Mouse (Mus musculus) intestine, postnatal 0 days (tissue): ENCODE measurements around the gene Rnf166. TPM values are rescaled to one million over a fixed set of nuclear protein-coding genes. Genes with fewer than 3 reads are reported as not detected.

Source experiments
- ATAC-seq: fragments of 200-750 bp; cut with Nextera tagmentation; 2 replicates; pipeline ENCODE4 v1.8.0; 2017; ENCODE audit warnings: mild to moderate bottlenecking, moderate TSS enrichment, moderate library complexity
- H3K27ac ChIP-seq: fragments of 300-500 bp; sonication (generic); 2 replicates; pipeline ENCODE4 v1.5.1; 2014; ENCODE audit warnings: mild to moderate bottlenecking, low read depth, low read length, moderate library complexity
- H3K27me3 ChIP-seq: fragments of 300-500 bp; sonication (generic); replicated peaks from 2 replicates; pipeline ENCODE4 v1.6.1; 2014; ENCODE audit warnings: low read length, mixed read lengths; ENCODE audit not compliant: control insufficient read depth, insufficient read depth
- H3K36me3 ChIP-seq: fragments of 300-500 bp; sonication (generic); 2 replicates; pipeline ENCODE4 v1.6.1; 2014; ENCODE audit warnings: mild to moderate bottlenecking, moderate library complexity; ENCODE audit not compliant: control insufficient read depth, insufficient read depth
- H3K4me1 ChIP-seq: fragments of 300-500 bp; sonication (generic); replicated peaks from 2 replicates; pipeline ENCODE4 v1.6.1; 2014; ENCODE audit warnings: antibody characterized with exemption, low read length, mixed read lengths; ENCODE audit not compliant: control insufficient read depth, insufficient read depth
- H3K4me2 ChIP-seq: fragments of 300-500 bp; sonication (generic); replicated peaks from 2 replicates; pipeline ENCODE4 v1.6.1; 2014; ENCODE audit warnings: low read depth, mild to moderate bottlenecking, moderate library complexity
- H3K4me3 ChIP-seq: fragments of 300-500 bp; sonication (generic); 2 replicates; pipeline ENCODE4 v1.5.1; 2014; ENCODE audit warnings: low read depth, low read length
- H3K9ac ChIP-seq: fragments of 300-500 bp; sonication (generic); 2 replicates; pipeline ENCODE4 v1.6.1; 2014; ENCODE audit warnings: mild to moderate bottlenecking, low read depth, low read length
- H3K9me3 ChIP-seq: fragments of 300-500 bp; sonication (generic); 2 replicates; pipeline ENCODE4 v1.6.1; 2016; ENCODE audit warnings: mixed run types; ENCODE audit not compliant: control insufficient read depth
- CTCF ChIP-seq: sonication (generic); IDR thresholded peaks from 2 replicates; pipeline ENCODE4 v1.5.1; 2016; ENCODE audit warnings: low read depth, mild to moderate bottlenecking, control low read depth, antibody characterized with exemption, moderate library complexity
- WGBS: fragments of 180-500 bp; shearing (Covaris S2); extraction: QIAGEN DNeasy Blood & Tissue Kit; methylation state at CpG from one replicate; pipeline ENCODE4 v1.1.7; 2014; 5-methylcytosine and 5-hydroxymethylcytosine counted together
- polyA plus RNA-seq: library from polyadenylated mRNA; unstranded; fragments of >200 nt; fragmentation: Nextera tagmentation; extraction: Ambion mirVana; gene quantifications from 2 replicates; pipeline ENCODE4 v1.2.1, GENCODE M21; 2015

The Rnf166 gene
- polyA plus RNA-seq, 1 experiment from 2014 or later: 22.8 TPM

- Histone ChIP-seq H3K4me1 (0 out of 2 replicates have a peak, but pooled peaks cover 17% of the 10 kb centered on the region), H3K9ac (no peak overlapping the region), H3K9me3 (no peaks in the 10 kb centered on the region), H3K36me3 (no peaks in the 10 kb centered on the region), H3K27me3 (no peaks in the 10 kb centered on the region), H3K4me3 (no peak overlapping the region), H3K4me2 (no peak overlapping the region), H3K27ac (no peak overlapping the region)
- ATAC-seq: no peak
- TF ChIP-seq CTCF: no peak
- WGBS: 80% methylated on average over 11 of the region's 11 CpGs
Measured at GRCm38 (mm10) chr8:122520611-122521010, 44.7 kb upstream of the Rnf166 start.

- H3K27me3 ChIP-seq: no peaks in the 10 kb centered on the region
- H3K27ac ChIP-seq: peak overlapping the region; percentile 60
- no peaks in the 10 kb centered on the region for H3K4me1 ChIP-seq
- WGBS: 37% methylated on average over 6 of the region's 6 CpGs
- peak; percentile 34; the same call in 1 of the 2 replicates for ATAC-seq
- TF ChIP-seq CTCF: no peak
- no peak overlapping the region for H3K4me3 ChIP-seq
- H3K4me2 ChIP-seq: no peak overlapping the region
- no peaks in the 10 kb centered on the region for H3K36me3 ChIP-seq
- no peak overlapping the region for H3K9ac ChIP-seq
- H3K9me3 ChIP-seq: no peaks in the 10 kb centered on the region
Measured at GRCm38 (mm10) chr8:122517541-122518190, 41.8 kb upstream of the Rnf166 start.

- H3K27ac ChIP-seq: no peak overlapping the region
- no peaks in the 10 kb centered on the region for H3K27me3 ChIP-seq
- H3K9me3 ChIP-seq: no peaks in the 10 kb centered on the region
- H3K36me3 ChIP-seq: no peaks in the 10 kb centered on the region
- no peaks in the 10 kb centered on the region; the same call in 1 of the 2 replicates for H3K4me1 ChIP-seq
- H3K4me2 ChIP-seq: no peak overlapping the region
- no peak for ATAC-seq
- no peak for TF ChIP-seq CTCF
- H3K9ac ChIP-seq: no peak overlapping the region
- no peak overlapping the region for H3K4me3 ChIP-seq
- WGBS: 87% methylated on average over 14 of the region's 14 CpGs
Measured at GRCm38 (mm10) chr8:122515699-122516098, 39.8 kb upstream of the Rnf166 start.

- no peak overlapping the region for H3K4me2 ChIP-seq
- no peaks in the 10 kb centered on the region for H3K27me3 ChIP-seq
- H3K36me3 ChIP-seq: no peaks in the 10 kb centered on the region
- 56% methylated on average over 7 of the region's 7 CpGs for WGBS
- ATAC-seq: no peak
- no peak for TF ChIP-seq CTCF
- H3K9ac ChIP-seq: no peak overlapping the region
- H3K27ac ChIP-seq: no peak overlapping the region
- H3K9me3 ChIP-seq: no peaks in the 10 kb centered on the region
- no peak overlapping the region for H3K4me3 ChIP-seq
- H3K4me1 ChIP-seq: no peaks in the 10 kb centered on the region; the same call in 1 of the 2 replicates
Measured at GRCm38 (mm10) chr8:122512392-122512791, 36.5 kb upstream of the Rnf166 start.

GRCm38 (mm10) chr8:122511552-122511951, 35.7 kb upstream of the Rnf166 start:
- H3K4me1 ChIP-seq: no peaks in the 10 kb centered on the region; the same call in 1 of the 2 replicates
- no peak for TF ChIP-seq CTCF
- H3K27me3 ChIP-seq: no peaks in the 10 kb centered on the region
- H3K9ac ChIP-seq: no peak overlapping the region
- no peaks in the 10 kb centered on the region for H3K9me3 ChIP-seq
- H3K36me3 ChIP-seq: no peaks in the 10 kb centered on the region
- H3K27ac ChIP-seq: no peak overlapping the region
- no peak overlapping the region for H3K4me2 ChIP-seq
- no peak overlapping the region for H3K4me3 ChIP-seq
- ATAC-seq: 0 out of 2 replicates have a peak, but pooled peaks have one; percentile 25
- WGBS: 38% methylated on average over 16 of the region's 16 CpGs

- peak; percentile 35; the same call in 1 of the 2 replicates for ATAC-seq
- TF ChIP-seq CTCF: peak; percentile 98
- no peak overlapping the region for H3K4me3 ChIP-seq
- H3K36me3 ChIP-seq: peaks cover 40% of the 10 kb centered on the region; the same call in 1 of the 2 replicates
- H3K4me2 ChIP-seq: no peak overlapping the region
- H3K9me3 ChIP-seq: no peaks in the 10 kb centered on the region
- WGBS: 32% methylated on average over 10 of the region's 10 CpGs
- no peak overlapping the region for H3K9ac ChIP-seq
- H3K27ac ChIP-seq: no peak overlapping the region
- no peaks in the 10 kb centered on the region for H3K27me3 ChIP-seq
- no peaks in the 10 kb centered on the region for H3K4me1 ChIP-seq
Measured at GRCm38 (mm10) chr8:122500856-122501255, 25.0 kb upstream of the Rnf166 start.
